ENCODE assay signal across 23 mouse cellular contexts in the genomic region with DNA sequence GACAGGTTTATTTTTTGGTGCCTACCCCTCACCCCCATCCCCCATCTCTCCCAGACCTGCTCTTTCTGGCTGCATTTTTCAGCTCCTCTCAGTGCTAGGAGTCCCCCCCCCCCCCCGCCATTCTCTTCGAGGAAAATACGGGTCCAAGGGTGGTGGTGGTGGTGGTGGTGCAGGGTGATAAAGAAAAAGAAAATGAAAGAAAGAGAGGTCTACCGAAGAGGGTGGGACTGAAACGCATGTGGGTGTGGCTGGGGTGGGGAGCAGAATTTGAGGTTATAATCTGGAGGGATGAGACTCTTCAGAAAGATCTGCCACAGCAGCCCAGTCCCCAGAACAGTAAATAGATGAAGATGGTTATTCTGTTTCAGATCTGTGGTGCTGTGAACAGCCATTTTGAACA. TPM values are rescaled to one million over a fixed set of nuclear protein-coding genes. Genes with fewer than 3 reads are reported as not detected.
"Had no signal": no experiment of that assay in that cellular context is flagged by ENCODE, and none has a peak within 500 bp of the region (broad histone marks: within the 10 kb centered on the region; RNA-seq: fewer than 3 reads in every experiment).

No protein-coding gene starts in this region.

- H3K27ac ChIP-seq: kidney, embryonic 15.5 days; left cerebral cortex, adult 2 months; limb, embryonic 12.5 days; limb, embryonic 15.5 days; liver, embryonic 14.5 days; midbrain, embryonic 15.5 days; neural tube, embryonic 12.5 days; neural tube, embryonic 15.5 days; stomach, embryonic 15.5 days had no signal

- ATAC-seq: midbrain, embryonic 15.5 days had no signal

- H3K4me3 ChIP-seq: kidney, embryonic 15.5 days; left cerebral cortex, adult 2 months; limb, embryonic 12.5 days; limb, embryonic 15.5 days; midbrain, embryonic 15.5 days; neural tube, embryonic 12.5 days; neural tube, embryonic 15.5 days; stomach, embryonic 15.5 days had no signal

- H3K9me3 ChIP-seq: kidney, embryonic 15.5 days; limb, embryonic 12.5 days; limb, embryonic 15.5 days; midbrain, embryonic 15.5 days; neural tube, embryonic 12.5 days; neural tube, embryonic 15.5 days; stomach, embryonic 15.5 days had no signal

- H3K36me3 ChIP-seq: kidney, embryonic 15.5 days; limb, embryonic 12.5 days; limb, embryonic 15.5 days; midbrain, embryonic 15.5 days; neural tube, embryonic 12.5 days; neural tube, embryonic 15.5 days; stomach, embryonic 15.5 days had no signal

- H3K27me3 ChIP-seq: kidney, embryonic 15.5 days; midbrain, embryonic 15.5 days; neural tube, embryonic 12.5 days; neural tube, embryonic 15.5 days; stomach, embryonic 15.5 days had no signal

- H3K4me1 ChIP-seq: kidney, embryonic 15.5 days; limb, embryonic 12.5 days; limb, embryonic 15.5 days; midbrain, embryonic 15.5 days; neural tube, embryonic 12.5 days; neural tube, embryonic 15.5 days; stomach, embryonic 15.5 days had no signal

- H3K4me2 ChIP-seq: kidney, embryonic 15.5 days; limb, embryonic 12.5 days; limb, embryonic 15.5 days; midbrain, embryonic 11.5 days; midbrain, embryonic 15.5 days; neural tube, embryonic 12.5 days; neural tube, embryonic 15.5 days; stomach, embryonic 15.5 days had no signal

- DNase-seq: kidney, adult 11 months; kidney, adult 8-10 months; kidney, postnatal 10 days; kidney, postnatal 36 days; layer of hippocampus, postnatal 36 days; lung, adult 2 months; lung, postnatal 14 days; lung, postnatal 4 days; retina, postnatal 1 day; right cerebral cortex, postnatal 25 days; spleen, adult 18-20 months; thymus, postnatal 36 days had no signal

- H3K9ac ChIP-seq: kidney, embryonic 15.5 days; limb, embryonic 12.5 days; limb, embryonic 15.5 days; liver, embryonic 14.5 days; midbrain, embryonic 15.5 days; neural tube, embryonic 12.5 days; neural tube, embryonic 15.5 days; stomach, embryonic 15.5 days had no signal

RNA-seq across cellular contexts. Expression of a gene that starts 43.3 kb away (rescaled TPM):
- total RNA-seq: megakaryocyte, adult 5-6 weeks had no signal
- polyA plus RNA-seq: neural tube, embryonic 15.5 days had no signal
